Mouse (Mus musculus) MEL (cell line): ENCODE results near the gene Rtl4. TPM values are rescaled to one million over a fixed set of nuclear protein-coding genes. Genes with fewer than 3 reads are reported as not detected.

Experiments
- DNase-seq: peaks from one replicate; pipeline ENCODE4 v3.0.0; 2011; ENCODE audit warnings: low read depth, low spot score
- H3K27ac ChIP-seq: 2 replicates; pipeline ENCODE4 v1.5.1; 2012; ENCODE audit warnings: low read depth, mild to moderate bottlenecking, control low read depth, low read length, moderate library complexity; ENCODE audit not compliant: control insufficient read depth
- H3K27me3 ChIP-seq, 2 experiments: fragments of 150-350 bp in 1 of 2; sonication (generic) in 1 of 2; 2 replicates each; pipeline ENCODE4 v1.6.1; 2012; ENCODE audit warnings: low read length in 2 of 2, mild to moderate bottlenecking in 2 of 2, improper control_type of control experiment in 1 of 2, moderate library complexity in 1 of 2; ENCODE audit not compliant: insufficient read depth in 2 of 2, control insufficient read depth in 1 of 2
- H3K36me3 ChIP-seq, 2 experiments: 2 replicates each; pipeline ENCODE4 v1.6.1; 2012 to 2014; ENCODE audit warnings: low read length in 2 of 2, improper control_type of control experiment in 1 of 2, inconsistent platforms in 1 of 2, mild to moderate bottlenecking in 1 of 2; ENCODE audit not compliant: insufficient read depth in 2 of 2, control insufficient read depth in 1 of 2
- H3K4me1 ChIP-seq, 2 experiments: fragments of 150-350 bp in 1 of 2; sonication (generic) in 1 of 2; 2 replicates each; pipeline ENCODE4 v1.6.1; 2012; ENCODE audit warnings: low read length in 2 of 2, improper control_type of control experiment in 1 of 2, mild to moderate bottlenecking in 1 of 2; ENCODE audit not compliant: insufficient read depth in 2 of 2, control insufficient read depth in 1 of 2
- H3K4me3 ChIP-seq, 2 experiments: fragments of 150-350 bp in 1 of 2; sonication (generic) in 1 of 2; 2 replicates each; pipeline ENCODE4 v1.5.1; 2012; ENCODE audit warnings: low read depth in 2 of 2, low read length in 2 of 2, mild to moderate bottlenecking in 2 of 2, moderate library complexity in 2 of 2, control low read depth in 1 of 2, improper control_type of control experiment in 1 of 2; ENCODE audit not compliant: control insufficient read depth in 1 of 2, insufficient read depth in 1 of 2
- H3K79me2 ChIP-seq: 2 replicates; pipeline ENCODE4 v1.6.1; 2012; ENCODE audit warnings: mild to moderate bottlenecking, low read length, moderate library complexity; ENCODE audit not compliant: control insufficient read depth, poor library complexity, insufficient read depth
- H3K9ac ChIP-seq: 2 replicates; pipeline ENCODE4 v1.6.1; 2012; ENCODE audit warnings: low read depth, mild to moderate bottlenecking, control low read depth, low read length, moderate library complexity; ENCODE audit not compliant: control insufficient read depth, poor library complexity, severe bottlenecking
- H3K9me3 ChIP-seq: fragments of 150-350 bp; sonication (generic); replicated peaks from 2 replicates; pipeline ENCODE4 v1.6.1; 2012; ENCODE audit warnings: mild to moderate bottlenecking, low read length, improper control_type of control experiment, moderate library complexity; ENCODE audit not compliant: insufficient read depth
- USF1 ChIP-seq: IDR thresholded peaks from 2 replicates; pipeline ENCODE4 v1.6.1; 2014; ENCODE audit warnings: low read depth, mild to moderate bottlenecking, inconsistent platforms, low read length, improper control_type of control experiment, moderate library complexity
- USF2 ChIP-seq, 2 experiments: IDR thresholded peaks; 2 replicates each; pipeline ENCODE4 v1.6.1; 2011 to 2012; ENCODE audit warnings: improper control_type of control experiment in 2 of 2, low read length in 2 of 2, borderline replicate concordance in 1 of 2, inconsistent platforms in 1 of 2, low read depth in 1 of 2, mild to moderate bottlenecking in 1 of 2; ENCODE audit not compliant: insufficient read depth in 1 of 2
- ZC3H11A ChIP-seq: IDR thresholded peaks from 2 replicates; pipeline ENCODE4 v1.6.1; 2012; ENCODE audit warnings: low read depth, mild to moderate bottlenecking, inconsistent platforms, low read length, improper control_type of control experiment
- polyA plus RNA-seq, 2 experiments: library from polyadenylated mRNA; stranded (reverse) in 1 of 2; unstranded in 1 of 2; fragments of >175 nt in 1 of 2; fragments of >200 nt in 1 of 2; gene quantifications; 2 replicates each; pipeline versions ENCODE4 v1.2.1 to v1.2.4; 2012; ENCODE audit warnings: low replicate concordance in 2 of 2, low read depth in 1 of 2; ENCODE audit not compliant: insufficient read length in 2 of 2, insufficient read depth in 1 of 2, missing spikeins in 1 of 2
- total RNA-seq: library from RNA; depleted of rRNA; stranded (reverse); fragments of 300-350 nt; gene quantifications from 2 replicates; pipeline ENCODE4 v1.2.3, GENCODE M21; 2012; rRNA removed

Rtl4 gene
- total and polyA plus RNA-seq, 3 experiments = not detected

GRCm38 (mm10) chrX:145090964-145091363 lies 402.3 kb downstream of the Rtl4 start:
- Histone ChIP-seq H3K27me3 (no peaks in the 10 kb centered on the region), H3K27ac (no peak overlapping the region), H3K79me2 (no peaks in the 10 kb centered on the region), H3K4me1 (peaks cover 2 to 4% of the 10 kb centered on the region in 2 experiments; a peak in 2 of 4 replicates), H3K4me3 (no peak overlapping the region), H3K36me3 (no peaks in the 10 kb centered on the region; a peak in 1 of 4 replicates), H3K9ac (no peak overlapping the region), H3K9me3 (no peaks in the 10 kb centered on the region)
- TF ChIP-seq USF1 (no peak), ZC3H11A (no peak), USF2 (IDR thresholded peaks at IDR 0.05; ENCODE audit: borderline replicate concordance in 1 of 2, insufficient read depth in 1 of 2, low read depth in 1 of 2, low read length in 2 of 2) (no peak)
- no peak for DNase-seq

Other genes starting within 250 kb of the Rtl4 start
- gene Trpc5os, start 232.3 kb upstream of the Rtl4 start, total RNA-seq = not detected in 2 replicates
- not detected for gene Trpc5os, start 232.3 kb upstream of the Rtl4 start, polyA plus RNA-seq
- gene Trpc5, start 727 bp upstream of the Rtl4 start, total RNA-seq = not detected in 2 replicates
- gene Trpc5, start 727 bp upstream of the Rtl4 start, polyA plus RNA-seq = under 1 TPM in 1 of 2 experiments, not detected in 1; 0.03 TPM